Mouse (Mus musculus) right cerebral cortex, postnatal 36 days (tissue): ENCODE measurements around the gene Cwc25.
"Not testable (repeated sequence)": the region's sequence is repeated elsewhere in the genome, so short reads cannot be mapped to it uniquely, and the experiment has no call there.

ENCODE experiments used
- DNase-seq, 2 experiments: peaks; one replicate each; pipeline ENCODE4 v3.0.0; 2022; ENCODE audit warnings: low spot score in 2 of 2, mixed read lengths in 1 of 2

Gene Cwc25

GRCm38 (mm10) chr11:97801409-97802193 is 35.2 kb upstream of the Cwc25 start:
- DNase-seq = no peak

DNA sequence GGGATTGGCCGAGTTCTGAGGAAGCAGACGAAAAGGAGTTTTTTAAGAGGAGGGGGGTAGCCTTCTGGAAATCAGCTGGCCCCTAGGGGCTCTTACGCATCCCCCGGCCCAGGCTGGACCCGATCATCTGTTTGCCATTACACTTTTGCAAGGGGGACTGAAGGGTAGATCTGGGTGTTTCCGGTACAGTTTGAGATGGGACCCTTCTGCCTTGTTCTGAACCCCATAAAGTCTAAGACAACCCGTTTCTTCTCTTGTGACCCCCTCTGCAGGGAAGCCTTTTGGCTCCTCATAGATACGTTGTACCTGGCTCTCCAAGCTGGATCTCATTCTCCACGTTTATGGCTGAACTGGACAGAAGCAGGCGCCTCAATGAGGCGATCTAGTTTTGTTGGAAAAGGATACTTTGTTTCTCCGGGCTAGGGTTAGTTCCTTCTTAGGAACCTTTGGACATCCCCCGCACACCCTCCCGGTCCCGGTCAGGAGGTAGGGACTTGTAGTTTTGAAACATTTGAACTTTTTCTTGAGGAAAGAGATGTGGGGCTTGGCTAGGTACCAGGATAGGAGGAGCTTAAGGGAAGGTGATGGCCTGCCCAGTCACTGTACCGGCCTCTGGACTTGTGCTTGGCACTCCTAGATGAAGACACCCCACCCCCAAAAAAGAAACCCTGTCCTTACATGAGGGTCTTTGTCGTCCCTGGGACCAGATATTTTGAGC is 34.5 kb upstream of the Cwc25 start:
- no peak for DNase-seq

DNA sequence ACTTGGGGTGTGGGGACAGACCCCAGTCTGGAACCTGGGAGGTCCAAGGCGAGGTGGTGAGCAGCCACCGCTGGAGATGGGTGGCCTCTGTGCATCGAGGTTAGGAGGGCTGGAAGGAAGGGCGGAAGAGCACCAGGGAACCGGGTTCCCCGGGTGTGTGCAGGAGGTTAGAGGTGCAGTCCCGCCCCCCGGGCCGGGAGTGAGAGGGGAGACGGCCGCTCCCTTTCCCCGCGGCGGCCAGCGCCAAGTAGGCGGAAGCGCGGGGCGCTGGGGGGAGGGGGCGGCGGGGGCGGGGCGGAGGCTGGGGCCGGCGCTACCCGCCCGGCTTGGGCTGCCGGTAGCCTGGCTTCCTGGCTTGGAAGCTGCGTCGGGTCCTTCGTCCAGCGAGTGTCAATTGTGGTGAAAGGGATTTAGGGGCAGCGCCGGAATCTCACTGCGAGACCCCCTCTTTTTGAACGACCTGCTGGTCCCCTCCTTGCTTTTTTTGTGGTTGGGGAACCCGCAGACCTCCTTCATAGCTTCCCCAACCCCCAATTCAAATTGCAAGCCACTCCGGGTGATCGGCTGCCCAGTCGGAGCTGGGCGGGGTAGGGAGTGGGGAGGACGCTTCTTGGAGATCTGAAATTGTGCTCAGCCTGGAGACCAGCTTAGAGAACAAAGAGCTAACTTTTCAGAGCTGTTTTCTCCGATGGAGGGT is 33.8 kb upstream of the Cwc25 start:
- DNase-seq = no peak

- DNase-seq = peak; percentile 76 to 79
Measured at GRCm38 (mm10) chr11:97799146-97799993, 33.0 kb upstream of the Cwc25 start.

- peak; percentile 86 to 87 for DNase-seq
Measured at GRCm38 (mm10) chr11:97798782-97799145, 32.4 kb upstream of the Cwc25 start, which contains the start of gene Lasp1. Gene Lasp1, plus strand, starts transcription at chr11:97799000.

DNA sequence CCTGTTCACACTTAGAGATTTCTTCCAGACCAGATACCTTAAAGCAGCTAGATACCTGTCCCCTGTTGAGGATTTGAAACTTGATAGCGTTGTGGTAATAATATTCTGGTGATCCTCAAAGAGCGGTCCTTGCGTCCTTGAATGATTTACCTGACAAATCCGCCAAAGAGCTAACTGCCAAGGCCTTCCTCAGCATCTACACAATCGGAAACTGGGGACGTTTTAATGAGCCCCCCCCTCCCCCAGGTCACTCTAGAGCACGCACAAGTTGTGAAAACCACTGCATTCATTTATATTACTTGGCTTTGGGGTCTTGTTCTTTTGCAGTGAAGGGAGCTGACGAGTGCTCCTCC is 31.7 kb upstream of the Cwc25 start:
- no peak for DNase-seq

DNA sequence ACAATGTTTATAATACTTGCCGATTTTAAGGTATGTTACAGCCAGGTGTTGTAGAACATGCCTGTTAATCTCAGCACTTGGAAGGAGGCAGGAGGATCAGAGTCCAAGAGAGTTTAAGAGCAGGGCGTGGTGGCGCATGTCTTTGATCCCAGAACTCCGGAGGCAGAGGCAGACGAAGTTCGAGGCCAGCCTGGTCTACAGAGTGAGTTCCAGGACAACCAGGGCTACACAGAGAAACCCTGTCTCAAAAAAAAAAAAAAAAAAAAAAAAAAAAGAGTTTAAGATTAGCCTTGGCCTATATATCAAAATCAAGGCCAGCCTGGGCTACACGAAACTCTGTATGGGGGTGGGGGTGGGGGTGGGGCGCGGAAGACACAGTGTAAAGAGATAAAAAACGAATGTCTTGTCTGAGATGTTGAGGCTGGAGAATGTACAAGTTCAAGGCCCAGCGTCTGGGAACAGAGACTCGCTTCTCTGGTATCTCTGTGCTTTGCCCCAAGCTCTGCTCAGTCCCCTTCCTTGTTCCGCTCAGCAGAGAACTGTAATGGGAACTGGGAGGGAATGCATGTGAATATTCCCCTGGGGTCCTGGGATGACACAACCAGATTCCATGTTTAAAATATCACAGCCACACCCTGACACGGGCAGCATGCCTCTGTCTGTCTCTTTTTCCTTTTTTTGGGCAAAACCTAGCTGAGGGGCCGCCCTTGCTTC is 31.2 kb upstream of the Cwc25 start:
- no peak for DNase-seq

DNA sequence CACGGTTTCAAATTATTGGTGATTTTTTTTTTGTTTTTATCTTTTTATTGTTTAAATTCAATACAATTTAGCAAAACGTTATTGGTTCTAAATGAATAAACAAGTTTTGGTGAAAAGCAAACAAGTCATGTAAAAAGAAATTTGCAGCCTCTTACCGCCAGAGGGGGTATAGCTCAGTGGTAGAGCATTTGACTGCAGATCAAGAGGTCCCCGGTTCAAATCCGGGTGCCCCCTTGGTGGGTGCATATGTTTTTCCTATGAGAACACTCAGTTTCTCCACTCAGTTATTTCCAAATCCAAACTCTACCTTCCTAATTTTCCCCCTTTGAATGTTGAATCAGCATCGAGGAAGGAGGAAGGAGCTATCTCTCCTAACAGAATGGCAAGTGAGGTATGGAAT is 30.6 kb upstream of the Cwc25 start:
- peak; percentile 65 to 67 for DNase-seq

- no peak for DNase-seq
Measured at GRCm38 (mm10) chr11:97793165-97793564, 26.8 kb upstream of the Cwc25 start.

DNA sequence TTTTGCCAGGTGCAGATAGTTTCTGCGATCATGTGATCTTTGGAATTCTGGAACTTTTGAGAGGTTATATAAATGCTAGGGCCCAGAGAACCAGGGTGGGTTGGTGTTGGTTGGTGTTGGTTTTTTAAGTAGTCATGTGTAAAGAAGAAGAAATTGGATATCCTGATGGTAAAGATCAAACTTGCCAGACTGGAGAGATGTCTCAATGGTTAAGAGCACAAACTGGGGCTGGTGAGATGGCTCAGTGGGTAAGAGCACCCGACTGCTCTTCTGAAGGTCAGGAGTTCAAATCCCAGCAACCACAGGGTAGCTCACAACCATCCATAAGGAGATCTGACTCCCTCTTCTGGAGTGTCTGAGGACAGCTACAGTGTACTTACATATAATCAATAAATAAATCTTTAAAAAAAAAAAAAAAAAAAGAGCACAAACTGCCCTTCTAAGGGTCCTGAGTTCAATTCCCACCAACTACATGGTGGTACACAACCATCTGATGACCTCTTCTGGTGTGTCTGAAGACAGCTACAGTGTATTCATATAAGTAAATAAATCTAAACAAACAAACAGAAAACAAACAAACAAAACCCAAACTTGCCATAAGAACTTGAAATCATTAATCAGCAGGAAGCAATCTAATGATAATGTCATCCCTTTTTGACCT is 24.6 kb upstream of the Cwc25 start:
- DNase-seq = not testable (repeated sequence)

DNA sequence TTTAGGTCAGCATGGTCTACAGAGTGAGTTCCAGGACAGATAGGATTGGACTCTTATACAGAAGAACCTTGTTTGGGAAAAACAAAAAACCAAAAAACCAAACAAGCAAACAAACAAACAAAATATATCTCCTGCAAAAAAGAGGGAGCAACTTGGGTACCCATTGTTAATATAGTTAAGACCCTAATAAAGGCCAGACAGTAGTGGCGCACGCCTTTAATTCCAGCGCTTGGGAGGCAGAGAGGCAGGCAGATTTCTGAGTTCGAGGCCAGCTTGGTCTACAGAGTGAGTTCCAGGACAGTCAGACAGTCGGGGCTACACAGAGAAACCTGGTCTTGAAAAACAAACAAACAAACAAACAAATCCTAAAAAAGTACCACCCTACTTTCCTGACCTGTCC is 23.4 kb upstream of the Cwc25 start:
- DNase-seq = no peak

DNA sequence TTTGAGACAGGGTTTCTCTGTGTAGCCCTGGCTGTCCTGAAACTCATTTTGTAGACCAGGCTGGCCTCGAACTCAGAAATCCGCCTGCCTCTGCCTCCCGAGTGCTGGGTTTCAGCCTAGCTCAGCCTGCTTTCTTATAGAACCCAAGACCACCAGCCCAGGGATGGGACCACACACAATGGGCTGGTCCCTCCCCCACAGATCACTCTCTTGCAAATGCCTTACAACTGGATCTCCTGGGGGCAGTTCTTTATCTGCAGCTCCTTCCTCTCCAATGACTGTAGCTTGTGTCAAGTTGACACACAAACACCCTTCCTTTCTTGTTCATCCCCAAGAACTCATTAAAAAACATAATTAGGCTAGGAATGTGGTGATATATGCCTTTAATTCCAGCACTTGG is 21.6 kb upstream of the Cwc25 start:
- no peak for DNase-seq

GRCm38 (mm10) chr11:97782564-97782895 is 16.2 kb upstream of the Cwc25 start:
- no peak for DNase-seq

DNA sequence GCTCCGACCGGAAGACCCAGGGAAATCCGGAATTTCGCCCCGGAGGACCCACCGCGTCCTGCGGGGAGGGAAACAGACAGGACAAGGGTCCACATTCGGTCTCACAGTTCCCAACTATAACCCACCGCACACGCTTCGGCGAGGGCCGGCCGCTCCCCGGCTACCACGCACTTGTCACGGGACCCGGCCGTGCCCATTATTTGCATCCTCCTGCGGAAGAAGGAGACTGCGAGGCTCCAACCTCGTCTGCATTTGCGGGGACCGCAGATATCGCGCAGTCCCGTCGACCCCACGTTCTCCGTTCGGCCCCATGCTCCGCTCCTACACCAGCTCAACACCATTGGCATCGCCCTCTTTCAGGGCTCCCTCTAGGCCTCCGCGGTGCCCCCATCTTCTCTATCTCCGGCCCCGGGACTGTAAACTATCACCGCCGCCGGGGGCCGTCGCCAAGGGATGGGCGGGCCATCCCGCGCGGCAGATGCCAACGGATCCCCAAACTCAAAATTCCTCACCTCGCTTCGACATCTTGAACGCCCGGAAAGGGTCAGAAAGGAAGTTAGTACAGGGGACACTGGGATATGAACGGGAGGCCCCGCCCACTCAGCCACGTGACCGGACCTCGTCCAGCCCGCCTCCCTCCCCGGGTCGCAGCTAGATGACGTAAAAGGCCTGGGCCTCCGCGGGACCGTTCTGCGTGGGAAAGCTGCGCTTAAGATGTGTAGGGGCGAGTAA is 15.6 kb upstream of the Cwc25 start, which contains the start of gene Rpl23:
Gene Rpl23, minus strand, starts transcription at position 606 of the 732 bp plus-strand sequence.
- DNase-seq = peak; percentile 98 to 99

GRCm38 (mm10) chr11:97781478-97781831 is 15.1 kb upstream of the Cwc25 start:
- no peak for DNase-seq

GRCm38 (mm10) chr11:97779968-97780701 is 13.8 kb upstream of the Cwc25 start:
- DNase-seq = no peak

- no peak for DNase-seq
Measured at GRCm38 (mm10) chr11:97778918-97779317, 12.6 kb upstream of the Cwc25 start.

- no peak for DNase-seq
Measured at GRCm38 (mm10) chr11:97777129-97777529, 10.8 kb upstream of the Cwc25 start.

DNA sequence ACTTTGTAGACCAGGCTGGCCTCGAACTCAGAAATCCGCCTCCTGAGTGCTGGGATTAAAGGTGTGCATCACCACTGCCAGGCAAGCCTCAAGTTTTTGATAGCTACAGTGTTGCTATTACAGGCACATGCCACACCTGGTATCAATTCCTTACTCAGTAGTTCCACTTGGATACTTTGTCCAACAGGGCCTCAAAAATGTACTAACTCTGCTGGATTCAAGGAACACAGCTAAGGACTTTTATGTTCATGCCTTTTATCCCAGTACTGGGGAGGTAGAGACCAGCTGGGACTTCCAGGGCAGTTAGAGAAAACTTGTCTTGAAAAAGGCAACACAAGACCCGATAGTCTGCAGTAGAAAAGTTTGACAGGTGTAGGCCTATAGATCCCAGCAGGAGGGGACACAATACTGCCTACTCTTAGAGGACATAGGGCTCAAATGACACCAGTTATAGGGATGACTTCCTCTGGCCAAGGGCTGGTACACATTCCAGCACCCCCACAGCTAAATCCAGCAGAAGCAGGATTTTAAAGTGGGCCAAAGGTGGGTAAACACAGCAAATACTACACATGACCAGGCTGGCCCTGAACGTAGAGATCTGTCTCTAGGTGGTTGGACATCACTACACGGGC is 10.3 kb upstream of the Cwc25 start:
- DNase-seq = no peak
